Mouse (Mus musculus) bone marrow, adult 2 months (tissue): Measurements from ENCODE around the gene Grb14.

ENCODE experiments used
- CTCF ChIP-seq: fragments of 200-500 bp; IDR thresholded peaks from 2 replicates; pipeline ENCODE4 v1.5.1; 2011; ENCODE audit warnings: low read length, control low read depth; ENCODE audit not compliant: control insufficient read depth, insufficient read depth
- POLR2A ChIP-seq: fragments of 200-500 bp; IDR thresholded peaks from 2 replicates; pipeline ENCODE4 v1.6.1; 2011; ENCODE audit warnings: low read depth, mild to moderate bottlenecking, control low read depth, low read length, borderline replicate concordance; ENCODE audit not compliant: control insufficient read depth

DNA sequence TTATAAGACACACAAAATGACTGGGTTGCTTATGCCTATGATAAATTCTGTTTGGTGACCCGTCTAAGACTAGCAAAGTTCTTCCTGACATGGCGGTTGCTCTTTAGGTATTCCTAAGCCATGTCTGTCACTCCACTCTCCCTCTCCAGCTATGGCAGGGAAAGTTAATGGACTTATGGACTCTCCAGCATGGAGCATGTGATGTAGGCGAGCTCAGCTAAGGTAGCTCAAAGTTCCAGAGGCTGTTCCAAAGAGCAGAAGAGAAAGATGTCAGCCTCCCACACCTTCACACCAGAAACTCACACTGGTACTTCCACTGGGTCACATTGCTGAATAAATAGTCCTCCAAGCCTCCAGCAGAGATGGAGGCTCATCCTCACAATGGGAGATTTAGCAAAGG is 22.2 kb downstream of the Grb14 start:
- TF ChIP-seq POLR2A (no peak), CTCF (no peak)
